ENCODE assay signal across 12 mouse cellular contexts in genomic region chr6:6880361-6881114, GRCm38 (mm10). TPM values are rescaled to one million over a fixed set of nuclear protein-coding genes. Genes with fewer than 3 reads are reported as not detected.
A peak's percentile ranks its signal among the peaks of the same experiment; 100 is the strongest.
DNase-seq lines count a peak whose midpoint lies in the region; ATAC-seq and TF ChIP-seq lines count a peak whose summit lies in the region.
"Had no signal": no experiment of that assay in that cellular context is flagged by ENCODE, and none has a peak within 500 bp of the region (broad histone marks: within the 10 kb centered on the region; RNA-seq: fewer than 3 reads in every experiment).

No protein-coding gene starts in this region.

- no peak for DNase-seq in kidney, postnatal 0 days (ENCODE audit: low spot score)
- no peak for DNase-seq in kidney, adult 9 months
- DNase-seq in hindbrain, postnatal 0 days (ENCODE audit: low spot score): no peak
- DNase-seq in ovary, postnatal 10 days (ENCODE audit: low spot score): no peak
- no peak for DNase-seq in layer of hippocampus, adult 18-20 months (ENCODE audit: low spot score in 2 of 2)
- DNase-seq in right cerebral cortex, postnatal 36 days (ENCODE audit: low spot score in 2 of 2): no peak
- DNase-seq: lung, postnatal 36 days; spleen, adult 18-20 months had no signal

- peaks cover 3% of the 10 kb centered on the region; the same call in 1 of the 2 replicates for H3K4me1 ChIP-seq in kidney, postnatal 0 days (replicated peaks; ENCODE audit: insufficient read depth, low read length)
- H3K4me1 ChIP-seq in embryonic facial prominence, embryonic 12.5 days: peaks cover 13% of the 10 kb centered on the region; the same call in 1 of the 2 replicates
- no peaks in the 10 kb centered on the region; the same call in 1 of the 2 replicates for H3K4me1 ChIP-seq in hindbrain, postnatal 0 days (ENCODE audit: insufficient read depth, low read length)
- peaks cover 16% of the 10 kb centered on the region for H3K4me1 ChIP-seq in neural tube, embryonic 12.5 days

- TF ChIP-seq CTCF in kidney, postnatal 0 days (IDR thresholded peaks at IDR 0.05; ENCODE audit: low read depth): no peak
- no peak for TF ChIP-seq CTCF in hindbrain, postnatal 0 days (IDR thresholded peaks at IDR 0.05; ENCODE audit: low read depth)

- no peak overlapping the region for H3K4me2 ChIP-seq in kidney, postnatal 0 days (ENCODE audit: low read length)
- H3K4me2 ChIP-seq in embryonic facial prominence, embryonic 12.5 days (replicated peaks): peak overlapping the region; percentile 72
- no peak overlapping the region for H3K4me2 ChIP-seq in hindbrain, postnatal 0 days (ENCODE audit: low read depth, low read length)
- H3K4me2 ChIP-seq in neural tube, embryonic 12.5 days (replicated peaks): peak overlapping the region; percentile 79

- H3K9ac ChIP-seq in kidney, postnatal 0 days (ENCODE audit: low read depth, low read length): no peak overlapping the region
- H3K9ac ChIP-seq in embryonic facial prominence, embryonic 12.5 days: peak overlapping the region; percentile 83
- no peak overlapping the region for H3K9ac ChIP-seq in hindbrain, postnatal 0 days (replicated peaks; ENCODE audit: low read length)
- H3K9ac ChIP-seq in neural tube, embryonic 12.5 days: no peak overlapping the region

- no peaks in the 10 kb centered on the region for H3K9me3 ChIP-seq in kidney, postnatal 0 days (replicated peaks; ENCODE audit: low read length)
- no peaks in the 10 kb centered on the region for H3K9me3 ChIP-seq in embryonic facial prominence, embryonic 12.5 days
- no peaks in the 10 kb centered on the region for H3K9me3 ChIP-seq in hindbrain, postnatal 0 days (ENCODE audit: low read length)
- H3K9me3 ChIP-seq in neural tube, embryonic 12.5 days: no peaks in the 10 kb centered on the region

- no peak for ATAC-seq in kidney, postnatal 0 days (replicated peaks; ENCODE audit: low FRiP score, low read depth)
- ATAC-seq in embryonic facial prominence, embryonic 12.5 days (ENCODE audit: insufficient number of reproducible peaks, insufficient read depth, low FRiP score, low TSS enrichment): no peak
- ATAC-seq in hindbrain, postnatal 0 days: no peak
- no peak for ATAC-seq in neural tube, embryonic 12.5 days (ENCODE audit: low FRiP score, low read depth)

- WGBS in kidney, postnatal 0 days: 2% methylated on average over 24 of the region's 24 CpGs
- under 1% methylated on average over 24 of the region's 24 CpGs for WGBS in embryonic facial prominence, embryonic 12.5 days
- under 1% methylated on average over 24 of the region's 24 CpGs for WGBS in hindbrain, postnatal 0 days
- WGBS in neural tube, embryonic 12.5 days: under 1% methylated on average over 24 of the region's 24 CpGs

- H3K36me3 ChIP-seq in kidney, postnatal 0 days (ENCODE audit: insufficient read depth, low read length): no peaks in the 10 kb centered on the region
- H3K36me3 ChIP-seq in embryonic facial prominence, embryonic 12.5 days: no peaks in the 10 kb centered on the region
- H3K36me3 ChIP-seq in hindbrain, postnatal 0 days (ENCODE audit: insufficient read depth, low read length): no peaks in the 10 kb centered on the region
- no peaks in the 10 kb centered on the region for H3K36me3 ChIP-seq in neural tube, embryonic 12.5 days

- peak overlapping the region; percentile 38; the same call in 1 of the 2 replicates for H3K4me3 ChIP-seq in kidney, postnatal 0 days (replicated peaks; ENCODE audit: low read depth, low read length)
- peak overlapping the region; percentile 69 for H3K4me3 ChIP-seq in embryonic facial prominence, embryonic 12.5 days
- H3K4me3 ChIP-seq in hindbrain, postnatal 0 days (ENCODE audit: low read length): peak overlapping the region; percentile 35
- no peak overlapping the region for H3K4me3 ChIP-seq in neural tube, embryonic 12.5 days

- no peak overlapping the region for H3K27ac ChIP-seq in kidney, postnatal 0 days
- H3K27ac ChIP-seq in embryonic facial prominence, embryonic 12.5 days: peak overlapping the region; percentile 92
- no peak overlapping the region for H3K27ac ChIP-seq in hindbrain, postnatal 0 days
- H3K27ac ChIP-seq in neural tube, embryonic 12.5 days: no peak overlapping the region

- peaks cover 87% of the 10 kb centered on the region for H3K27me3 ChIP-seq in kidney, postnatal 0 days (ENCODE audit: insufficient read depth, low read length)
- H3K27me3 ChIP-seq in embryonic facial prominence, embryonic 12.5 days: peaks cover 57% of the 10 kb centered on the region
- H3K27me3 ChIP-seq in hindbrain, postnatal 0 days (ENCODE audit: insufficient read depth, low read length): peaks cover 79% of the 10 kb centered on the region
- peaks cover 82% of the 10 kb centered on the region for H3K27me3 ChIP-seq in neural tube, embryonic 12.5 days (replicated peaks)

RNA-seq across cellular contexts. Expression of gene Dlx5, which starts 1.3 kb away (rescaled TPM):
- polyA plus RNA-seq in kidney, postnatal 0 days (2015; fragmentation: Nextera tagmentation; extraction: Ambion mirVana): 0.37 and 0.67 TPM in 2 replicates
- 70.1 and 103 TPM in 2 replicates for polyA plus RNA-seq in embryonic facial prominence, embryonic 12.5 days (2016; fragmentation: Nextera tagmentation; extraction: Ambion mirVana)
- not detected in 2 replicates for total RNA-seq in hindbrain, postnatal 0 days (2014; rRNA removed)
- polyA plus RNA-seq in hindbrain, postnatal 0 days (2015; fragmentation: Nextera tagmentation; extraction: Ambion mirVana): 0.16 TPM in 1 of 2 replicates, not detected in the other
- 0.72 and 1.3 TPM in 2 replicates for polyA plus RNA-seq in neural tube, embryonic 12.5 days (2016; fragmentation: Nextera tagmentation; extraction: Ambion mirVana)
- 1 to 10 TPM; 6.1 TPM for total RNA-seq in layer of hippocampus, adult 18-20 months (2021)
- total RNA-seq: ES-E14 had no signal

RNA-seq across cellular contexts. Expression of gene Dlx6, which starts 17.4 kb away (rescaled TPM):
- not detected in 2 replicates for polyA plus RNA-seq in kidney, postnatal 0 days (2015; fragmentation: Nextera tagmentation; extraction: Ambion mirVana)
- 8.0 and 13.5 TPM in 2 replicates for polyA plus RNA-seq in embryonic facial prominence, embryonic 12.5 days (2016; fragmentation: Nextera tagmentation; extraction: Ambion mirVana)
- not detected in 2 replicates for total RNA-seq in hindbrain, postnatal 0 days (2014; rRNA removed)
- polyA plus RNA-seq in hindbrain, postnatal 0 days (2015; fragmentation: Nextera tagmentation; extraction: Ambion mirVana): not detected in 2 replicates
- not detected in 2 replicates for polyA plus RNA-seq in neural tube, embryonic 12.5 days (2016; fragmentation: Nextera tagmentation; extraction: Ambion mirVana)
- 1 to 10 TPM; 7.5 to 9.1 TPM for total RNA-seq in layer of hippocampus, adult 18-20 months (2021)
- total RNA-seq: ES-E14 had no signal
- polyA plus RNA-seq: gonadal fat pad, adult 2 months had no signal

Comparison
In these comparisons a context has a peak if more than half of its experiments do, and no peak if none do; other contexts are left out.
1. H3K4me2 ChIP-seq: peak in embryonic facial prominence, embryonic 12.5 days (single experiment) and neural tube, embryonic 12.5 days (single experiment); none in kidney, postnatal 0 days (single experiment) and hindbrain, postnatal 0 days (single experiment).
2. RNA of gene Dlx5, which starts 1.3 kb away (polyA plus RNA-seq): 70.1 to 103 TPM in embryonic facial prominence, embryonic 12.5 days; 0.72 to 1.3 TPM in neural tube, embryonic 12.5 days, 0.37 to 0.67 TPM in kidney, postnatal 0 days and 0.16 TPM in hindbrain, postnatal 0 days; every median in the first group is over 10 times any median in the second.